Mouse (Mus musculus): ENCODE data around the gene Slc35e1. TPM values are rescaled to one million over a fixed set of nuclear protein-coding genes. Genes with fewer than 3 reads are reported as not detected.
A peak's percentile ranks its signal among the peaks of the same experiment; 100 is the strongest.

Gene Slc35e1
- polyA plus RNA-seq, 1 experiment from 2014 or later: 14.0 TPM

DNA sequence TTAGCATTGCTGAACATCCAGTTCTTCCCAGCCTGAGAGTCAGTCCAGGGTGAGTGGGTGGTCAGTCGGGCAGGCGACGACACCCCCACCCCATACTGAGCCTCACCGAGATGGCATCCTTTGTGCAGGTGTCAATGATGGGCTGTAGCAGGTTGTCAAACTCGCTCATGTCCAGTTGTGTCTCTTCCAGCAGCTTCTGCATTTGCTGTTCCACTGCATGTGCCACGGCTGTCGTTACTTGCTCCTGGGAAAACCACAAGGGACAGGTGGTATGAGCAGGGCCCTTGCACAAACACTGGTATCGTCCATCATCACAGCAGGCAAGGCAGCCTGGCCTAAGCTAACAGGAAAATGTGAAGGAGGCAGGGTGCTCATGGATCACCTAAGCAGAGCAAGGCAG lies 22.4 kb downstream of the Slc35e1 start:
- DNase-seq (ENCODE audit: extremely low spot score, low spot score): no peak
- Histone ChIP-seq H3K27ac (no peak overlapping the region), H3K4me3 (no peak overlapping the region), H3K9me3 (no peaks in the 10 kb centered on the region), H3K27me3 (ENCODE audit: poor library complexity, severe bottlenecking) (no peaks in the 10 kb centered on the region), H3K4me1 (peaks cover 16% of the 10 kb centered on the region), H3K36me3 (replicated peaks) (peaks cover 86% of the 10 kb centered on the region)
- WGBS: 94% methylated on average over 8 of the region's 8 CpGs

DNA sequence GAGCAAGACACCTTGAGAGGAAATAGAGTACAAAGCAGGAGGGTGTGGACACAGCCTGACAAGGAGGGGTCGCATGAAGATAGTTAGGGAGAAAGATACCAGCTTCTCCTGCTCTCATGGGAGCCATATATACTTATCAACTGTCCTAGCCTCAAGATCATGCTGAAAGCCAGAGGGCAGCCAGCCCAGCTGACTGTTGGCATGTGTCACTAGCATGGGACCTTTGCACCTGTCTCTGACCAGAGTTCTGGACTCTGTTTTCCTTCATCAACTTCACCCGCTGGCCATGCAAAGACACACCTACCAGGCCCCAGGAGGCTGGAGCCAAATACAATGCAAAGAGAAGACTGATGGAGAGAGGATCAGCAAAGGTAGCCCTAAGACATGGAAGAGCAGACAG lies 23.2 kb downstream of the Slc35e1 start:
- H3K27me3 ChIP-seq (ENCODE audit: poor library complexity, severe bottlenecking): no peaks in the 10 kb centered on the region
- no peak overlapping the region for H3K27ac ChIP-seq
- no peaks in the 10 kb centered on the region for H3K9me3 ChIP-seq
- DNase-seq (ENCODE audit: extremely low spot score, low spot score): no peak
- H3K4me1 ChIP-seq: peaks cover 14% of the 10 kb centered on the region
- 84% methylated on average over 2 of the region's 2 CpGs for WGBS
- H3K36me3 ChIP-seq (replicated peaks): peaks cover 94% of the 10 kb centered on the region
- no peak overlapping the region for H3K4me3 ChIP-seq

DNA sequence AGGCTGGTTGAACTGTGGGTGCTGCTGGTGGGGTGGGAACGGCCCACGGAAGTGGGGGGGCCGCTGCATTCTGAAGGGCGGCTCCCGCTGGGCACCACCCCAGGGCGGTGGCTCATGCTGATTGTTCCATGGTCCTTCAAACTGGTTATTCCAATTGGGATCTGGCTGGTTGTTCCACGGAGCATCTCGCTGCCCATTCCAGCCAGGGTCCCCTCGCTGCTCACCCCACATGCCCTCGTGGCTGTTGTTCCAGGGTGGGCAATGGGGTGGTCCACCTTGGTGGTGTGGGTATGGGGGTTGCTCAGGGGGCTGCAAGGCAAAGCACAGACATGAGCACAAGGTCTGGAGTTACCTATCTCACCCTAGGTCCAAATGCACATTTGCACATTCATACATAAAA lies 28.2 kb downstream of the Slc35e1 start:
- H3K27ac ChIP-seq: no peak overlapping the region
- no peaks in the 10 kb centered on the region for H3K9me3 ChIP-seq
- no peak overlapping the region for H3K4me3 ChIP-seq
- no peaks in the 10 kb centered on the region for H3K4me1 ChIP-seq
- H3K27me3 ChIP-seq (ENCODE audit: poor library complexity, severe bottlenecking): no peaks in the 10 kb centered on the region
- no peak for DNase-seq (ENCODE audit: extremely low spot score, low spot score)
- H3K36me3 ChIP-seq (replicated peaks): peaks cover 100% of the 10 kb centered on the region
- 95% methylated on average over 10 of the region's 10 CpGs for WGBS

DNA sequence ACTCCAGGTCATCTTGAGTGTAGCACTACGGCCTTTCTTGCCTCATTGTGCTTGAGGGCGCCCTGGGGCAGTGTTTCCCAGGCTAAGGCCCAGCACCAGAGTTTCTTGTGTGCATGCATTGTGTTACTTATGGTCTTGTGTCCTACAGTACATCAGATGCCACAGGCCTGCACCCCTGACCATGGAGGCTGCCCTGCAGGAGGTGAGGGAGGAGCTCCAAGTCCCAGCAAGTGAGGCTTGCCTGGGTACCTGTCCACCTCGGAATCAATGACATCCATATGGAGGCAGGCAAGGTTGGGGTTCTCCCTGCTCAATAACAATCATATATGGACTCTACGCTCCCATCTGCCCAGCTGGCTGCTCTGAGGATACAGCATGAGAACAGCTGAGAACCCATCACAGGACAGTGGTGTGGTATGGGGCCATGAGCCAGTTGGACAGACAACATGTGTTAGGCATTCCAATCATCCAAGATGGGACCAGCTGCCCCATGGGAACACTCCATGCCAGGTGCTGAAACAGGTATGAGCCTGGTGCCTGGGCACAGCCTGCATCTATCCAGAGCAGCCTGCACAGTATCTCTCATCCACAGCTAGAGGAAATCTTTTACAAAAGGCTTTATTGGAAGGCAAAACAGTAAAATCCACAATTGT lies 32.4 kb downstream of the Slc35e1 start:
- Histone ChIP-seq H3K4me3 (no peak overlapping the region), H3K4me1 (no peaks in the 10 kb centered on the region), H3K27me3 (ENCODE audit: poor library complexity, severe bottlenecking) (no peaks in the 10 kb centered on the region), H3K9me3 (no peaks in the 10 kb centered on the region), H3K36me3 (replicated peaks) (peaks cover 83% of the 10 kb centered on the region), H3K27ac (no peak overlapping the region)
- WGBS: 88% methylated on average over 4 of the region's 4 CpGs
- no peak for DNase-seq (ENCODE audit: extremely low spot score, low spot score)

DNA sequence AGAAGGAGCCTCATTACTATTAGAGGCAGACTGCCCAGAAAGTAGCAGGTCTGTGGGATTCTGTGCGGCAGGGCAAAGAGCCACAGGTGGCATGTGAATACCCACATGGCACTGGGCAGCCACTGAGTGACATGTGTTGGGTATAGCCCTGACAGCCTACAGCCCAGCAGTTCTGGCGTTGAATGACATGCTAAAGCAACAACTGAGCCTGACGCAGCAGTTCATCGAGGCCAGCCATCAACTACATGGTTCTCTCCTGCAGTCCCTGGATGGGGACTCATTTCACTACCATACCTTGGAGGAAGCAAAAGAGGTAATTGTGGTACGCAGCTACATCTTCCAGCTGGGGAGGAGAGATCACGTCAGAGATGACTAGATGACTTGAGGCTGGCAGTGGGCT lies 34.0 kb downstream of the Slc35e1 start:
- no peaks in the 10 kb centered on the region for H3K4me1 ChIP-seq
- peaks cover 83% of the 10 kb centered on the region for H3K36me3 ChIP-seq (replicated peaks)
- DNase-seq (ENCODE audit: extremely low spot score, low spot score): no peak
- no peaks in the 10 kb centered on the region for H3K27me3 ChIP-seq (ENCODE audit: poor library complexity, severe bottlenecking)
- H3K4me3 ChIP-seq: no peak overlapping the region
- 87% methylated on average over 6 of the region's 6 CpGs for WGBS
- no peak overlapping the region for H3K27ac ChIP-seq
- peaks cover 5% of the 10 kb centered on the region; the same call in 1 of the 2 replicates for H3K9me3 ChIP-seq

DNA sequence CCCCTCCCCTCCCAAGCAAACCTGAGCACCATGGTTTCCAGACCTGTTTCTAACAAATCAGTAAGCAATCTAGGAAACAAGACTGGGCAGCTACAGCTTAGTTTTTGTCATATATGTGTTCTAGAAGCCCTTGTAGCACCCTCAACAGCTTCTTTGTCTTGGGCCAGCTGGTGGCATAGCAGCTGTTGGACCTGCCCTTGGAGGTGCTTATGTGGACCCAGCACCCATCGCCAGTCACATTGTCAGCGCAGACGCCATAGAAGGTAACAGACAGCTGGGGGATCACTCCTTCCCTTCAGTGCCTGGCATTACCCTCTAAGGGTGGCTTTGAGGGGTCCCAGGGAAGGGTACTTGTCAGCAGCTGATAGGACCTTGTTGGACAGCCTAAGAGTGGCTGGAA lies 34.6 kb downstream of the Slc35e1 start:
- no peak for DNase-seq (ENCODE audit: extremely low spot score, low spot score)
- no peaks in the 10 kb centered on the region for H3K27me3 ChIP-seq (ENCODE audit: poor library complexity, severe bottlenecking)
- no peak overlapping the region for H3K27ac ChIP-seq
- 91% methylated on average over 3 of the region's 3 CpGs for WGBS
- H3K4me3 ChIP-seq: no peak overlapping the region
- peaks cover 9% of the 10 kb centered on the region; the same call in 1 of the 2 replicates for H3K9me3 ChIP-seq
- H3K36me3 ChIP-seq (replicated peaks): peaks cover 83% of the 10 kb centered on the region
- H3K4me1 ChIP-seq: no peaks in the 10 kb centered on the region

DNA sequence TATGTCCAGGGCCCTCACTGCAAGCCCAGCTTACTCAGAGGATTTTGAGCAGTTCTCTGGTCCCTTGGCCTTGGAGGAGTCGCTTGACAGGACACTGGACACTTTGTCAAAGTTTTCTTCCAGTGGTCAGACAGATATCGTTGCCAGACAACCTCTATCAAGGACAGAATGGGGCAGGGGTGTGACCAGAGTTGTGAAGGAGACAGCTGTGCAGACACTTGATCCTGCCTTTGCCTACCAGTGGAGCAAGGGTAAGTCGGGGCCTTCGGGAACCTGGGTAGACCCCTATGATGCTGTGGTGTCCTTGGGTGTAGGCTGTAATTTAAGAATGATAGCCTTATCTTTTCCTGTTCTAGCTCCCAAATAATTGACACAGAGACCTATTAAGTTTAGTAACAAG lies 37.1 kb downstream of the Slc35e1 start:
- no peak for DNase-seq (ENCODE audit: extremely low spot score, low spot score)
- H3K9me3 ChIP-seq: peaks cover 9% of the 10 kb centered on the region; the same call in 1 of the 2 replicates
- no peak overlapping the region for H3K27ac ChIP-seq
- H3K36me3 ChIP-seq (replicated peaks): peaks cover 80% of the 10 kb centered on the region
- 92% methylated on average over 4 of the region's 4 CpGs for WGBS
- H3K4me3 ChIP-seq: no peak overlapping the region
- no peaks in the 10 kb centered on the region for H3K4me1 ChIP-seq
- no peaks in the 10 kb centered on the region for H3K27me3 ChIP-seq (ENCODE audit: poor library complexity, severe bottlenecking)

DNA sequence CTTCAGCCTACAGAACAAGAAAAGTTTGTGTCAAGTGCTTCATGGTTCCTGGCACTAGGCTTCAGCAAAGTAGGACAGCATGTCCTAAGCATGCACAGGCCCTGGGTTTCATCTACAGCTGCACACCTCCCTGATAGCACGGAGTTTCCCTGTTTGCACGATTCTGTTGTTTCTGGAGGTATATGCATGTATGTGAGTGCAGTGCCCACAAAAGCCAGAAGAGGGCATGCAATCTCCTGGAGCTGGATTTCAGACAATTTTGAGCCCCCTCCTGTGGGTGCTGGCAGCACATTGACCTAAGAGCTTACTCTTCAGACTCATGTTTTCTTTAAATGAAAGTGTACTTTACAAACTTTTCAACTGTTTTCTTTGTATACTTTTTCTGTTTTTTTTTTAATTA lies 38.5 kb downstream of the Slc35e1 start:
- WGBS: 95% methylated on average over 2 of the region's 2 CpGs
- Histone ChIP-seq H3K36me3 (replicated peaks) (peaks cover 80% of the 10 kb centered on the region), H3K4me1 (no peaks in the 10 kb centered on the region), H3K9me3 (peaks cover 9% of the 10 kb centered on the region; the same call in 1 of the 2 replicates), H3K27me3 (ENCODE audit: poor library complexity, severe bottlenecking) (no peaks in the 10 kb centered on the region), H3K4me3 (no peak overlapping the region), H3K27ac (no peak overlapping the region)
- DNase-seq (ENCODE audit: extremely low spot score, low spot score): no peak

DNA sequence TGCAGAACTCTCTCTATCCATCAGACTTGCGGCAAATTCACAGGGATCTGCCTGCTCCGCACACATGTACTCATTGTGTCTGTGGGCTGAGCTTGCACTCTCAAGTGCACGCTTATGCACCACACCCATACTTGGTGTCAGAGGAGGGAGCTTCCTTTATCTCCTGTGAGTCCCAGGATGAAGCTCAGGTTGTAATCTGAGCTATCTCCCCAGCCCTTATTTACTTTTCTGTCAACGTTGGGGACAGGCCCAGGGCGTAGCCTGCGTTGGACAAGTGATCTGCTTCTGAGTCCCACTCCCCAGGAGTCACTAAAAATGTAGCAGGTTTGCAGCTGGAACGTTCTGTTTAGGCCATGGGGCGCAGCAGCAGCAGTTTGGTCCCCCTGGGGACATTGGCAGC lies 40.9 kb downstream of the Slc35e1 start:
- Histone ChIP-seq H3K27me3 (ENCODE audit: poor library complexity, severe bottlenecking) (no peaks in the 10 kb centered on the region), H3K36me3 (replicated peaks) (peaks cover 83% of the 10 kb centered on the region), H3K9me3 (peaks cover 9% of the 10 kb centered on the region; the same call in 1 of the 2 replicates), H3K4me3 (no peak overlapping the region), H3K4me1 (no peaks in the 10 kb centered on the region), H3K27ac (no peak overlapping the region)
- 91% methylated on average over 8 of the region's 8 CpGs for WGBS
- no peak for DNase-seq (ENCODE audit: extremely low spot score, low spot score)

DNA sequence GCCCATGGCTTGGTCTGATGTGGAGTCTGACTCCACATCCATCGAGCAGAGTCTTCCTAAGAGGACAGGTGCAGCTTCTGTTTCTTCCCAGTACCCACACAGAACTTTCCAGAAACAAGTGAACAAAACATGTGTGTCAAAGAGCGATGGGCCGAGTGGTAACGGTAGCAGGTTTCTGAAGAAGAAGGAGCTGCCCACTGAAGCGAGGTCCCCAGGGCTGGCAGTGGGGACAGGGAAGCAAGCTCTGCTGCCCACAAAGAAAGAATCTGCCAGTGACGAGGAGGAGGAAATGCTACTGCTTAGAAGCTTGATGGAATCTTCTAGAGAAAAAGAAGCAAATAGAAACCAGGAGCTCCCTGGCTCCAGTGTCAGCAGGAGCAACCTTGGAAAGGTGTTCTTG lies 47.3 kb downstream of the Slc35e1 start:
- Histone ChIP-seq H3K4me3 (no peak overlapping the region), H3K27me3 (ENCODE audit: poor library complexity, severe bottlenecking) (no peaks in the 10 kb centered on the region)

DNA sequence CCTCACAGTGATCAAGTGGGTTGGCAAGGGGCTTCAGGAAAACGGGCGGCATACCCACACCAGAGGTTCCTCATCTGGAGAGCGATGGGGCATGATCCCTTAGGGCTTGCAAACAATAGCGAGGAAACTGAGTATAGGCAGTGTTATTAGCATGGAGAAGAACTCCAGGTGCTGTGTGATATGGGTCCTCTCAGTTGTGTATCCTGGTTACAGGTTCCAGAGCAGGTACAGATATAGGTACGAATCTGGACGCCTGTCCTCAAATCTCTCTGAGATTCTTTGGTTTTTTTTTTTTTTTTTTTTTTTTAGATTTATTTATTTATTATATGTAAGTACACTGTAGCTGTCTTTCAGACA lies 48.4 kb downstream of the Slc35e1 start:
- DNase-seq (ENCODE audit: extremely low spot score, low spot score): no peak
- WGBS: 43% methylated on average over 6 of the region's 6 CpGs
- Histone ChIP-seq H3K9me3 (no peaks in the 10 kb centered on the region), H3K4me1 (peaks cover 10% of the 10 kb centered on the region), H3K27ac (peak overlapping the region; percentile 89), H3K36me3 (replicated peaks) (peaks cover 26% of the 10 kb centered on the region), H3K4me3 (peak overlapping the region; percentile 53), H3K27me3 (ENCODE audit: poor library complexity, severe bottlenecking) (no peaks in the 10 kb centered on the region)

More for the DNA sequence above, 47.3 kb downstream of the Slc35e1 start:
- WGBS: 94% methylated on average over 6 of the region's 6 CpGs
- no peak for DNase-seq (ENCODE audit: extremely low spot score, low spot score)
- Histone ChIP-seq H3K36me3 (replicated peaks) (peaks cover 37% of the 10 kb centered on the region), H3K9me3 (no peaks in the 10 kb centered on the region), H3K27ac (no peak overlapping the region), H3K4me1 (peaks cover 10% of the 10 kb centered on the region)

DNA sequence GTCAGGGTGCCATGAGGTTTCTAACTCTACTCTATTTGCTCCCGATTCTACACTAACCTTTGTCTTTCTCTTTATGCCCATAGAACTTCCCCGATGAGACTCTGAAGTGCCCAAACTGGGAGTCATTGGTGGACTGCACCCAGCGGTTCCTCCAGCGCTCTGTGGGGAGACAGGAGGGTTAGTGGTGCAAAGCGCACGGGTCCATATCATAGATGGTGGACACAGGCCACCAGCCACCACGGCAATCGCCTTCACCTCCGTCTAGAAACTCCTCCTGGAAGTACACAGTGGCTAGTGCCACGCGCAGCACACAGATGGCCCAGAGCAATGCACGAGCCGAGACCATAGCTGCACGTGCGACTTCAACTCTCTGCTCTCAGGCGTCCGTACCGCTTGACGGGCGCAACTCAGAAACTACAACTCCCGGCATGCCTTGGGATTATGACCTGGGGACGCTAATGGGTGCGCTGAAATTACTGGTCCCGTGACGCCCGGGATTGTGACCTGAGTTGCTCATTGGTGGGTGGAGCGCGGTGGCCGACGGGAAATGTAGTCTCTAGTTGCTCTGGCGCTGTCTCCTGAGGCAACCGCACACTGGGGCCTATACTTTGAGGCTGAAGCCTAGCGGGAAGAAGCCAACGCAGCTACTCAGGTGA lies 48.9 kb downstream of the Slc35e1 start, which contains the start of the genes Calr3 and 1700030K09Rik:
TSS of gene Calr3 (minus strand) at position 533 of the 656 bp plus-strand sequence.
TSS of gene 1700030K09Rik (plus strand) at position 543 of the 656 bp plus-strand sequence.
- H3K36me3 ChIP-seq (replicated peaks): peaks cover 25% of the 10 kb centered on the region
- H3K4me1 ChIP-seq: peaks cover 10% of the 10 kb centered on the region
- WGBS: 7% methylated on average over 34 of the region's 34 CpGs
- no peaks in the 10 kb centered on the region for H3K9me3 ChIP-seq
- peak; percentile 97 for DNase-seq (ENCODE audit: extremely low spot score, low spot score)
- H3K27me3 ChIP-seq (ENCODE audit: poor library complexity, severe bottlenecking): no peaks in the 10 kb centered on the region
- H3K4me3 ChIP-seq: peak within 1 kb of the TSS; percentile 53
- H3K27ac ChIP-seq: peak within 1 kb of the TSS; percentile 89

DNA sequence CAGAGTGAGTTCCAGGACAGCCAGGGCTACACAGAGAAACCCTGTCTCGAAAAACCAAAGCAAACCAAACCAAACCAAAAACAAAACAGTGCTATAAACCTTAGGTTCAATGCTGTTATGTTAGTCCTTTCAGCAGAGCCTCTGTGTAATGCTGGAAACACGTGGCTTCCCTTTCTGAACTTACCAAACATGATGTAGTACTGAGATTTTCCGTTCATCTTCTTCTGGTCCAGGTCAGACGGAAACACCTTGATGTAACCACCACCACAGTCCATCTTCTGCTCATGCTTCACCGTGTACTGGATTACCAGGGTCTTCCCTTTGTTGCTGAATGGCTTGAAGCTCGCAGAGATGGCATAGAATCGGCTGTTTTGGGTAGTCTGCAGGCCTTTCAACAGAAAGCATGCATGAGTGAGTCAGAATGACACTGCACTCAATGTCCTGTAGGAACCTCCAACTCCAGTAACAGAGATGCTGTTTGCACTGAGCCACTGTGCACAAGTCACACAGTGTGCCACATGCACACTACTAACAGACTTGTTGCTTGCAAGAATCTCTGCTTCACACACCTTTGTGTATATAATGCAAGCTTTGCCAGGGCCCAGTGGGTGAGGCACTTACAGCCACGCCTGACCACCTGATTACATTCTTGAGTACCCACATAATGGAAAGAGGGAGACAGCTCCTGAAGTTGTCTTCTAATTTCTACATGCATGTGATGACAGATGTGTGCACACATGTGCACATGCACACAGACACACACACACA lies 54.0 kb downstream of the Slc35e1 start:
- no peaks in the 10 kb centered on the region for H3K9me3 ChIP-seq
- 76% methylated on average over 8 of the region's 8 CpGs for WGBS
- peaks cover 6% of the 10 kb centered on the region for H3K4me1 ChIP-seq
- no peaks in the 10 kb centered on the region for H3K27me3 ChIP-seq (ENCODE audit: poor library complexity, severe bottlenecking)
- H3K4me3 ChIP-seq: no peak overlapping the region
- no peaks in the 10 kb centered on the region for H3K36me3 ChIP-seq (replicated peaks)
- no peak overlapping the region for H3K27ac ChIP-seq
- DNase-seq (ENCODE audit: extremely low spot score, low spot score): no peak

All from forebrain, embryonic 10.5 days (tissue).